Comparison of ENCODE assay signal across 26 mouse cellular contexts in genomic region chr8:8861331-8861940, GRCm38 (mm10).
DNase-seq lines count a peak whose midpoint lies in the region; ATAC-seq lines count a peak whose summit lies in the region.
"Had no signal": no experiment of that assay in that cellular context is flagged by ENCODE, and none has a peak within 500 bp of the region (broad histone marks: within the 10 kb centered on the region; RNA-seq: fewer than 3 reads in every experiment).

No protein-coding gene starts in this region.

- no peak overlapping the region for H3K9ac ChIP-seq in intestine, embryonic 15.5 days
- H3K9ac ChIP-seq: embryonic facial prominence, embryonic 15.5 days; forebrain, embryonic 12.5 days; heart, embryonic 15.5 days; hindbrain, embryonic 14.5 days; kidney, embryonic 15.5 days; limb, embryonic 12.5 days; lung, embryonic 15.5 days; midbrain, embryonic 13.5 days; stomach, embryonic 15.5 days had no signal

- H3K9me3 ChIP-seq in midbrain, embryonic 10.5 days (replicated peaks), result no peaks in the 10 kb centered on the region
- no peaks in the 10 kb centered on the region for H3K9me3 ChIP-seq in intestine, embryonic 15.5 days
- H3K9me3 ChIP-seq: embryonic facial prominence, embryonic 10.5 days; embryonic facial prominence, embryonic 15.5 days; forebrain, embryonic 12.5 days; heart, embryonic 15.5 days; kidney, embryonic 15.5 days; limb, embryonic 12.5 days; lung, embryonic 15.5 days; midbrain, embryonic 13.5 days; stomach, embryonic 15.5 days had no signal

- intact Hi-C loops in heart, postnatal 36 days (cut with DNase I), result no loop called here

- peaks cover 73% of the 10 kb centered on the region for H3K27me3 ChIP-seq in midbrain, embryonic 10.5 days (ENCODE audit: low read depth, poor library complexity, severe bottlenecking)
- H3K27me3 ChIP-seq in intestine, embryonic 15.5 days (replicated peaks), result no peaks in the 10 kb centered on the region
- H3K27me3 ChIP-seq: CH12.LX; embryonic facial prominence, embryonic 15.5 days; heart, embryonic 15.5 days; kidney, embryonic 15.5 days; limb, embryonic 12.5 days; lung, embryonic 15.5 days; stomach, embryonic 15.5 days had no signal

- H3K4me2 ChIP-seq in intestine, embryonic 15.5 days (replicated peaks), result no peak overlapping the region
- H3K4me2 ChIP-seq: embryonic facial prominence, embryonic 15.5 days; forebrain, embryonic 12.5 days; heart, embryonic 15.5 days; hindbrain, embryonic 14.5 days; kidney, embryonic 15.5 days; limb, embryonic 12.5 days; liver, embryonic 11.5 days; lung, embryonic 15.5 days; midbrain, embryonic 13.5 days; stomach, embryonic 15.5 days had no signal

- no peak overlapping the region for H3K27ac ChIP-seq in midbrain, embryonic 10.5 days (replicated peaks)
- H3K27ac ChIP-seq in intestine, embryonic 15.5 days, result no peak overlapping the region
- H3K27ac ChIP-seq: embryonic facial prominence, embryonic 10.5 days; embryonic facial prominence, embryonic 15.5 days; forebrain, embryonic 12.5 days; heart, embryonic 15.5 days; hindbrain, embryonic 14.5 days; kidney, embryonic 15.5 days; limb, embryonic 12.5 days; lung, embryonic 15.5 days; midbrain, embryonic 13.5 days; stomach, embryonic 15.5 days had no signal

- 69% methylated on average over 9 of the region's 9 CpGs for WGBS in midbrain, embryonic 10.5 days
- WGBS in intestine, embryonic 15.5 days, result 64% methylated on average over 9 of the region's 9 CpGs

- ATAC-seq in intestine, embryonic 15.5 days, result no peak
- ATAC-seq: midbrain, embryonic 13.5 days had no signal

- peaks cover 4% of the 10 kb centered on the region for H3K4me1 ChIP-seq in midbrain, embryonic 10.5 days
- 0 out of 2 replicates have a peak, but pooled peaks cover 3% of the 10 kb centered on the region for H3K4me1 ChIP-seq in intestine, embryonic 15.5 days (replicated peaks)
- H3K4me1 ChIP-seq: embryonic facial prominence, embryonic 15.5 days; forebrain, embryonic 12.5 days; lung, embryonic 15.5 days; midbrain, embryonic 13.5 days; stomach, embryonic 15.5 days had no signal

- H3K4me3 ChIP-seq in midbrain, embryonic 10.5 days, result no peak overlapping the region
- H3K4me3 ChIP-seq in intestine, embryonic 15.5 days (replicated peaks), result no peak overlapping the region
- H3K4me3 ChIP-seq: embryonic facial prominence, embryonic 10.5 days; embryonic facial prominence, embryonic 15.5 days; forebrain, embryonic 12.5 days; heart, embryonic 15.5 days; kidney, embryonic 15.5 days; limb, embryonic 12.5 days; lung, embryonic 15.5 days; midbrain, embryonic 13.5 days; stomach, embryonic 15.5 days had no signal

- DNase-seq in heart, adult 11 months, result peak; percentile 90
- no peak for DNase-seq in heart, postnatal 36 days
- DNase-seq in 3T3-L1 (ENCODE audit: low read depth, low spot score) (peak; percentile 12), ES-CJ7 (ENCODE audit: low read depth, low spot score) (peak; percentile 32), R1 (ENCODE audit: low read depth, low spot score) (peak; percentile 61)
- no peak for DNase-seq in midbrain, embryonic 10.5 days (ENCODE audit: low spot score)
- no peak for DNase-seq in spleen, postnatal 36 days (ENCODE audit: low spot score in 2 of 2)
- DNase-seq: adrenal gland, postnatal 36 days; cerebellum, adult 8-10 months; cerebellum, postnatal 25 days; kidney, adult 18-20 months; kidney, postnatal 25 days; lung, postnatal 36 days had no signal

- no peaks in the 10 kb centered on the region for H3K36me3 ChIP-seq in midbrain, embryonic 10.5 days
- H3K36me3 ChIP-seq in intestine, embryonic 15.5 days, result no peaks in the 10 kb centered on the region
- H3K36me3 ChIP-seq: embryonic facial prominence, embryonic 10.5 days; embryonic facial prominence, embryonic 15.5 days; forebrain, embryonic 12.5 days; heart, embryonic 15.5 days; kidney, embryonic 15.5 days; limb, embryonic 12.5 days; lung, embryonic 15.5 days; midbrain, embryonic 13.5 days; stomach, embryonic 15.5 days had no signal

Comparison
In these comparisons a context has a peak if more than half of its experiments do, and no peak if none do; other contexts are left out.
1. DNase-seq: peak in heart, adult 11 months (single experiment), 3T3-L1 (single experiment), ES-CJ7 (single experiment) and R1 (single experiment); none in heart, postnatal 36 days (0 of 2), midbrain, embryonic 10.5 days (single experiment) and spleen, postnatal 36 days (0 of 2).